Mouse (Mus musculus): ENCODE results near the gene Gm3404. TPM values are rescaled to one million over a fixed set of nuclear protein-coding genes. Genes with fewer than 3 reads are reported as not detected.
"Not testable (repeated sequence)": the region's sequence is repeated elsewhere in the genome, so short reads cannot be mapped to it uniquely, and the experiment has no call there.

The Gm3404 gene
- polyA plus RNA-seq, 1 experiment from 2014 or later, result not detected

DNA sequence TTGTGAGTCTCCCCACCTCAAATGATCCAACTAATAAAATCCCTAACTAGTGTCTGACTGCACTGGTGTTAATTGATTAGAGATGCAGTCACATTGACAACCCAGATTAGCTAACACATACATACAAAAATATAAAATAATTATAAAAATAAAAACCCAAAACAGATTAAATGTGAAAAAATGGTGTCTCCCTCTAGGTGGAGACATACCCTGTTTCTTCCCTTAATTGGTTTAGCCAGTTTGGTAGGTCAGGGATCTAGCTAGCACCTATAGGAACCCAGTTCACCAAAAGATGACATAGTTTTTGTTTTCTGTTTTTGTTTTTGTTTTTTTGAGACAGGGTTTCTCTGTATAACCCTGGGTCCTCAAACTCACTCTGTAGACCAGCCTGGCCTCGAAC lies 38.7 kb downstream of the Gm3404 start:
- no peak overlapping the region for H3K9ac ChIP-seq (ENCODE audit: low read length)
- no peaks in the 10 kb centered on the region for H3K36me3 ChIP-seq (ENCODE audit: control insufficient read depth, insufficient read depth)
- ATAC-seq (replicated peaks; ENCODE audit: extremely low read depth, insufficient read depth, low FRiP score), result no peak
- no peaks in the 10 kb centered on the region for H3K27me3 ChIP-seq (ENCODE audit: control insufficient read depth, insufficient read depth, low read length)
- WGBS, result 56% methylated on average over 1 of the region's 1 CpGs
- H3K27ac ChIP-seq (ENCODE audit: low read length), result no peak overlapping the region
- H3K9me3 ChIP-seq (replicated peaks; ENCODE audit: control insufficient read depth, low read length), result peaks cover 2% of the 10 kb centered on the region; the same call in 1 of the 2 replicates
- H3K4me3 ChIP-seq (ENCODE audit: low read length), result no peak overlapping the region
- no peak overlapping the region for H3K4me2 ChIP-seq (ENCODE audit: low read depth, low read length)
- H3K4me1 ChIP-seq (ENCODE audit: control insufficient read depth, insufficient read depth, low read length), result no peaks in the 10 kb centered on the region

DNA sequence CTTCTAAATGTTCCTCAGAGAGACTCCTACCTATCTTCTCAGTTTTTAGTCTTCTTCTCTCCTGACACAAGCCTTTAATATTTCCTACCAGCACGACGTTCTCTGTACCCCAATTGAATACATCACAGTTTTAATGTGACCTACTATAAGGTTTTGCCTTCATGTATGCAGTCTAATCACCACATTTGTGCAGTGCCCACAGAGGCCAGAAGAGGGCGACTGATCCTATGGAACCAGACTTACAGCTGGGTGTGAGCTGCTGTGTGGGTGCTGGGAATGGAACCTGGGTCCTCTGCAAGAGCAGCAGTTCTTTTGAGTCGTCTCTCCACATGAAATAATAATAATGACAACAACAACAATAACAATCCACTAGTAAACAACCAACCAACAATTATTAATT lies 41.5 kb downstream of the Gm3404 start:
- H3K27ac ChIP-seq (ENCODE audit: low read length), result no peak overlapping the region
- ATAC-seq (replicated peaks; ENCODE audit: extremely low read depth, insufficient read depth, low FRiP score), result no peak
- no peak overlapping the region for H3K9ac ChIP-seq (ENCODE audit: low read length)
- no peak overlapping the region for H3K4me2 ChIP-seq (ENCODE audit: low read depth, low read length)
- H3K9me3 ChIP-seq (replicated peaks; ENCODE audit: control insufficient read depth, low read length), result peaks cover 2% of the 10 kb centered on the region; the same call in 1 of the 2 replicates
- WGBS, result 50% methylated on average over 4 of the region's 4 CpGs
- no peaks in the 10 kb centered on the region for H3K36me3 ChIP-seq (ENCODE audit: control insufficient read depth, insufficient read depth)
- no peaks in the 10 kb centered on the region for H3K4me1 ChIP-seq (ENCODE audit: control insufficient read depth, insufficient read depth, low read length)
- no peak overlapping the region for H3K4me3 ChIP-seq (ENCODE audit: low read length)
- no peaks in the 10 kb centered on the region for H3K27me3 ChIP-seq (ENCODE audit: control insufficient read depth, insufficient read depth, low read length)

DNA sequence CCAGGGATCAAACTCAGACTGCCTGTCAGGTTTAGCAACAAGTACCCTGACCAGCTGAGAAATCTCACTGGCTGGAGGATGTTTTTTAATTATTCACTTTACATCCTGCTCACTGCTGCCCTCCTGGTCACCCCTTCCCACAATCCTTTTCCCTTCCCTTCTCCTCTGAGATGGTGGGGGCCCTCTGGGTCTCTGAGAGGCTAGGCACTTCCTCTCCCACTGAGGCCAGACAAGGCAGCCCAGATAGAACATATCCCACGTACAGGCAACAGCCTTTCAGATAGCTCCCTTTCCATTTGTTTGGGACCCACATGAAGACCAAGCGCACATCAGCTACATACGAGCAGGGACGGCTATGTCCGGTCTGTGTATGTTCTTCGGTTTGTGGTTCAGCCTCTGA lies 44.6 kb downstream of the Gm3404 start:
- not testable (repeated sequence) for H3K36me3 ChIP-seq (ENCODE audit: control insufficient read depth, insufficient read depth); H3K4me2 ChIP-seq (ENCODE audit: low read depth, low read length); H3K27ac ChIP-seq (ENCODE audit: low read length); ATAC-seq (replicated peaks; ENCODE audit: extremely low read depth, insufficient read depth, low FRiP score); H3K4me1 ChIP-seq (ENCODE audit: control insufficient read depth, insufficient read depth, low read length); H3K27me3 ChIP-seq (ENCODE audit: control insufficient read depth, insufficient read depth, low read length); H3K9me3 ChIP-seq (replicated peaks; ENCODE audit: control insufficient read depth, low read length); H3K9ac ChIP-seq (ENCODE audit: low read length); H3K4me3 ChIP-seq (ENCODE audit: low read length)
- WGBS, result 83% methylated on average over 6 of the region's 6 CpGs

DNA sequence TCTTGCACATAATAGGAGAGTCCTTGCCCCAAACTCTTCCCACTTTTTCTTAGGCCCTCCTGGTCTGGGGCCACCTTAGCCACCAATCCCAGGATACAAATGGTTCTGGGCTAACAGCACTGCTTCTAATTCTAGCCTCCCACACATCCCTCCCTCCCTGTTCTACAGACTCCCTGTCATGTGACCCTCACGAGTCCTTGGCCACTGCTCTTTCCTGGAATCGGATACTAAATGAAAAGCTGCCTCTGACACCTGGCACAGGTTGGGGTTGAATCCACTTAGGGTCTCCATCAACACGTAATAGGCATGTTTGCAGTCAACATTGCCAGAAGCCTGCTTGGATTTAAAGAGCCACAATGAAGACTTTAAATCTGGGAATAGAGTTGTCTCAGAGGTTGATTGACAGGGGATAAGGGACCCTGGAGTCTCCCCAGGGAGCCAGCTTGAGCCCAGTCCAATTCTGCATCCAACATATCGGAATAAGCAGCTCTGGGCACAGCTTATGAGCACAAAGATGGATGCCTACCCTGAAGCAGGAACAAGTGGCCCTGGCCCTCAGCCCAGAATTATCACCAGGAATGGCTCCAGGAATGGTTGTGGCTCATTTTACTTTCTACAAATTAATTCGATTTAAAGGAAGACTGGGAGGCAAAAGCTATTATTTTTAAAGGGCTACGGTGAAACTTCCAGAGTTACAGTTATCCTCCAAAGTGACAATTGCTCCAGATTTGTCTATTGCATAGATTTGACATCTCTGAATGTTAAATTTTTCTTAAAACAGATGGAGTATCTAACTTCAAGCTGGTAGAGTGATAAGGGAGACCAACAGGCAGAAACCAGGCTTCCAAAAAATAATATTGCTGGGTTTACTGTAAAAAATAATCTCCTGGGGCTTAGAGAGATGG lies 46.5 kb downstream of the Gm3404 start:
- ATAC-seq (replicated peaks; ENCODE audit: extremely low read depth, insufficient read depth, low FRiP score), result peak; percentile 45
- H3K27ac ChIP-seq (ENCODE audit: low read length); H3K9ac ChIP-seq (ENCODE audit: low read length); H3K36me3 ChIP-seq (ENCODE audit: control insufficient read depth, insufficient read depth); H3K4me3 ChIP-seq (ENCODE audit: low read length); H3K4me1 ChIP-seq (ENCODE audit: control insufficient read depth, insufficient read depth, low read length); H3K27me3 ChIP-seq (ENCODE audit: control insufficient read depth, insufficient read depth, low read length); H3K9me3 ChIP-seq (replicated peaks; ENCODE audit: control insufficient read depth, low read length); H3K4me2 ChIP-seq (ENCODE audit: low read depth, low read length): not testable (repeated sequence)
- WGBS, result 52% methylated on average over 6 of the region's 6 CpGs

DNA sequence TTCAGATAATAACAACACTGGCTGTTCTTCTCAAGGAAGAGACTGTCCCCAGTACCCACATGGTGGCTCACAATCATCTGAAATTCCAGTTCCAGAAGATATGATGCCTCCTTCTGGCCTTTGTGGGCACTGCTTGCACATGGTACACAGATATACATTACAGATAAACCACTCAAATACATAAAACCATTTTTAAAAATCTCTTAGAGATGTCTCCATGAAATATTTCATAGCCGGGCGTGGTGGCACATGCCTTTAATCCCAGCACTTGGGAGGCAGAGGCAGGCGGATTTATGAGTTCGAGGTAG lies 47.1 kb downstream of the Gm3404 start:
- not testable (repeated sequence) for H3K4me1 ChIP-seq (ENCODE audit: control insufficient read depth, insufficient read depth, low read length); H3K27me3 ChIP-seq (ENCODE audit: control insufficient read depth, insufficient read depth, low read length); H3K4me3 ChIP-seq (ENCODE audit: low read length); H3K9ac ChIP-seq (ENCODE audit: low read length); H3K36me3 ChIP-seq (ENCODE audit: control insufficient read depth, insufficient read depth); H3K9me3 ChIP-seq (replicated peaks; ENCODE audit: control insufficient read depth, low read length); H3K27ac ChIP-seq (ENCODE audit: low read length); ATAC-seq (replicated peaks; ENCODE audit: extremely low read depth, insufficient read depth, low FRiP score); H3K4me2 ChIP-seq (ENCODE audit: low read depth, low read length)
- WGBS, result 88% methylated on average over 4 of the region's 4 CpGs

DNA sequence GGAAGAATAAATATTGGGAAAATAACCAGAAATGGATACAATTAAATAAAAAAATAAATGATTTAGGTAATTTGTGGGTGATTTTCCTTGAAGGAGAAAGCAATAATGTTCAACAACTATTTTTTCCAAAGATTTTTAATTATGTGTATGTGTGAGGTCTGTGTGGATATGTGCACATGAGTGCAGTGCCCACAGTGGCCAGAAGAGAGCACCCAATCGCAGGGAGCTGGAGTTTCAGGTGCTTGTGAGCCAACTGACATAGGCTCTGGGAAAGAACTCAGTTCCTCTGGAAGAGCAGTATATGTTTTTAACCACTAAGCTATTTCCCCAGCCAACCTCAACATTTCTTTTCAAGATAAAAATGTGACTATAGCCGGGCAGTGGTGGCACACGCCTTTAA lies 51.1 kb downstream of the Gm3404 start:
- no peak overlapping the region for H3K27ac ChIP-seq (ENCODE audit: low read length)
- H3K9me3 ChIP-seq (replicated peaks; ENCODE audit: control insufficient read depth, low read length), result no peaks in the 10 kb centered on the region; the same call in 1 of the 2 replicates
- no peaks in the 10 kb centered on the region for H3K27me3 ChIP-seq (ENCODE audit: control insufficient read depth, insufficient read depth, low read length)
- H3K36me3 ChIP-seq (ENCODE audit: control insufficient read depth, insufficient read depth), result no peaks in the 10 kb centered on the region
- no peak overlapping the region for H3K9ac ChIP-seq (ENCODE audit: low read length)
- no peaks in the 10 kb centered on the region for H3K4me1 ChIP-seq (ENCODE audit: control insufficient read depth, insufficient read depth, low read length)
- H3K4me3 ChIP-seq (ENCODE audit: low read length), result no peak overlapping the region
- no peak overlapping the region for H3K4me2 ChIP-seq (ENCODE audit: low read depth, low read length)
- WGBS, result 86% methylated on average over 3 of the region's 3 CpGs
- no peak for ATAC-seq (replicated peaks; ENCODE audit: extremely low read depth, insufficient read depth, low FRiP score)

Other genes starting within 250 kb of the Gm3404 start
- 0.15 and 0.33 TPM in 2 replicates for gene Wasf3, start 140.8 kb upstream of the Gm3404 start, polyA plus RNA-seq (2015; fragmentation: Nextera tagmentation; extraction: Ambion mirVana)
- not detected in 2 replicates for gene Gm6408, start 43.8 kb upstream of the Gm3404 start, polyA plus RNA-seq (2015; fragmentation: Nextera tagmentation; extraction: Ambion mirVana)
- gene Gm6370, start 34.4 kb upstream of the Gm3404 start, polyA plus RNA-seq (2015; fragmentation: Nextera tagmentation; extraction: Ambion mirVana), result not detected in 2 replicates
- gene 4930449I24Rik, start 23.4 kb upstream of the Gm3404 start, polyA plus RNA-seq (2015; fragmentation: Nextera tagmentation; extraction: Ambion mirVana), result not detected in 2 replicates
- not detected in 2 replicates for gene Gm3402, start 11.7 kb upstream of the Gm3404 start, polyA plus RNA-seq (2015; fragmentation: Nextera tagmentation; extraction: Ambion mirVana)
- not detected in 2 replicates for gene Gm3409, start 11.8 kb downstream of the Gm3404 start, polyA plus RNA-seq (2015; fragmentation: Nextera tagmentation; extraction: Ambion mirVana)
- not detected in 2 replicates for gene Gm3415, start 30.3 kb downstream of the Gm3404 start, polyA plus RNA-seq (2015; fragmentation: Nextera tagmentation; extraction: Ambion mirVana)
- not detected in 2 replicates for gene Gpr12, start 59.4 kb downstream of the Gm3404 start, polyA plus RNA-seq (2015; fragmentation: Nextera tagmentation; extraction: Ambion mirVana)